8 mouse cellular contexts compared by ENCODE assay signal in genomic region chr14:46880935-46881334, GRCm38 (mm10). TPM values are rescaled to one million over a fixed set of nuclear protein-coding genes. Genes with fewer than 3 reads are reported as not detected.
A peak's percentile ranks its signal among the peaks of the same experiment; 100 is the strongest.
DNase-seq lines count a peak whose midpoint lies in the region; ATAC-seq lines count a peak whose summit lies in the region.

No protein-coding gene starts in this region.

- no peaks in the 10 kb centered on the region for H3K9me3 ChIP-seq in kidney, embryonic 14.5 days (ENCODE audit: control insufficient read depth, low read length)
- H3K9me3 ChIP-seq in embryonic facial prominence, embryonic 12.5 days, result no peaks in the 10 kb centered on the region
- no peaks in the 10 kb centered on the region for H3K9me3 ChIP-seq in stomach, embryonic 16.5 days (replicated peaks; ENCODE audit: control insufficient read depth, low read length)

- no peak overlapping the region for H3K4me2 ChIP-seq in kidney, embryonic 14.5 days (replicated peaks; ENCODE audit: low read depth, low read length)
- H3K4me2 ChIP-seq in embryonic facial prominence, embryonic 12.5 days (replicated peaks), result peak overlapping the region; percentile 92
- H3K4me2 ChIP-seq in stomach, embryonic 16.5 days (ENCODE audit: low read depth, low read length), result peak overlapping the region; percentile 98; the same call in 1 of the 2 replicates

- H3K4me1 ChIP-seq in kidney, embryonic 14.5 days (ENCODE audit: control insufficient read depth, insufficient read depth, low read length), result peaks cover 6% of the 10 kb centered on the region
- H3K4me1 ChIP-seq in embryonic facial prominence, embryonic 12.5 days, result peaks cover 12% of the 10 kb centered on the region
- peaks cover 4% of the 10 kb centered on the region; the same call in 1 of the 2 replicates for H3K4me1 ChIP-seq in stomach, embryonic 16.5 days (ENCODE audit: control insufficient read depth, insufficient read depth, low read length)

- no peaks in the 10 kb centered on the region for H3K27me3 ChIP-seq in kidney, embryonic 14.5 days (ENCODE audit: control insufficient read depth, insufficient read depth, low read length)
- no peaks in the 10 kb centered on the region for H3K27me3 ChIP-seq in embryonic facial prominence, embryonic 12.5 days
- H3K27me3 ChIP-seq in stomach, embryonic 16.5 days (ENCODE audit: control insufficient read depth, insufficient read depth, low read length), result no peaks in the 10 kb centered on the region

- intact Hi-C loops in heart, postnatal 14 days (cut with DNase I), result loop anchor here (2.0 to 5.0 kb wide), 3 partner anchors 86 to 370 kb away; partner anchors contain the start of gene Gch1

- no peak for ATAC-seq in kidney, embryonic 14.5 days (ENCODE audit: low FRiP score, low TSS enrichment)
- no peak for ATAC-seq in embryonic facial prominence, embryonic 12.5 days (ENCODE audit: insufficient number of reproducible peaks, insufficient read depth, low FRiP score, low TSS enrichment)
- ATAC-seq in stomach, embryonic 16.5 days (ENCODE audit: insufficient read depth, low FRiP score), result no peak

- 7% methylated on average over 10 of the region's 10 CpGs for WGBS in kidney, embryonic 14.5 days
- 4% methylated on average over 10 of the region's 10 CpGs for WGBS in embryonic facial prominence, embryonic 12.5 days
- 12% methylated on average over 10 of the region's 10 CpGs for WGBS in stomach, embryonic 16.5 days

- H3K4me3 ChIP-seq in kidney, embryonic 14.5 days (ENCODE audit: low read length), result no peak overlapping the region
- H3K4me3 ChIP-seq in embryonic facial prominence, embryonic 12.5 days, result 0 out of 2 replicates have a peak overlapping the region, but pooled peaks have one; percentile 4
- H3K4me3 ChIP-seq in stomach, embryonic 16.5 days (replicated peaks; ENCODE audit: low read length), result no peak overlapping the region

- no peak overlapping the region for H3K27ac ChIP-seq in kidney, embryonic 14.5 days (ENCODE audit: low read depth, low read length)
- H3K27ac ChIP-seq in embryonic facial prominence, embryonic 12.5 days, result no peak overlapping the region
- H3K27ac ChIP-seq in stomach, embryonic 16.5 days (ENCODE audit: low read length), result no peak overlapping the region

- no peak overlapping the region for H3K9ac ChIP-seq in kidney, embryonic 14.5 days (ENCODE audit: low read depth, low read length)
- H3K9ac ChIP-seq in embryonic facial prominence, embryonic 12.5 days, result no peak overlapping the region
- H3K9ac ChIP-seq in stomach, embryonic 16.5 days (ENCODE audit: low read length), result no peak overlapping the region

- peak; percentile 64 for DNase-seq in kidney, adult 11 months
- peak; percentile 80 for DNase-seq in adrenal gland, postnatal 10 days
- peak; percentile 64 to 80 for DNase-seq in heart, postnatal 14 days
- peak; percentile 39 to 58 for DNase-seq in layer of hippocampus, postnatal 14 days (ENCODE audit: low spot score in 2 of 2)
- DNase-seq in mesoderm, embryonic 11.5 days (ENCODE audit: low read depth, low spot score), result peak; percentile 68

- no peaks in the 10 kb centered on the region for H3K36me3 ChIP-seq in kidney, embryonic 14.5 days (ENCODE audit: control insufficient read depth, insufficient read depth, low read length)
- no peaks in the 10 kb centered on the region for H3K36me3 ChIP-seq in embryonic facial prominence, embryonic 12.5 days
- no peaks in the 10 kb centered on the region for H3K36me3 ChIP-seq in stomach, embryonic 16.5 days (ENCODE audit: control insufficient read depth, insufficient read depth, low read length)

RNA-seq across cellular contexts. Expression of gene Samd4, which starts 1.7 kb away (rescaled TPM):
- 2.6 and 2.9 TPM in 2 replicates for polyA plus RNA-seq in kidney, embryonic 14.5 days (2014; fragmentation: Nextera tagmentation; extraction: Ambion mirVana)
- 10 to 100 TPM; 14.3 to 18.6 TPM for total RNA-seq in adrenal gland, postnatal 10 days (2021)
- polyA plus RNA-seq in embryonic facial prominence, embryonic 12.5 days (2016; fragmentation: Nextera tagmentation; extraction: Ambion mirVana), result 9.1 and 10.7 TPM in 2 replicates
- 10 to 100 TPM; 53.4 to 54.8 TPM for total RNA-seq in heart, postnatal 14 days (2021)
- 10 to 100 TPM; 10.9 to 11.2 TPM for total RNA-seq in layer of hippocampus, postnatal 14 days (2021)
- polyA plus RNA-seq in stomach, embryonic 16.5 days (2015; fragmentation: Nextera tagmentation; extraction: Ambion mirVana), result 6.7 and 7.0 TPM in 2 replicates

RNA-seq across cellular contexts. Expression of gene Cgrrf1, which starts 49.0 kb away (rescaled TPM):
- polyA plus RNA-seq in kidney, embryonic 14.5 days (2014; fragmentation: Nextera tagmentation; extraction: Ambion mirVana), result 30.6 and 38.6 TPM in 2 replicates
- total RNA-seq in adrenal gland, postnatal 10 days (2021), result 10 to 100 TPM; 38.0 to 41.8 TPM
- 24.8 and 26.5 TPM in 2 replicates for polyA plus RNA-seq in embryonic facial prominence, embryonic 12.5 days (2016; fragmentation: Nextera tagmentation; extraction: Ambion mirVana)
- 10 to 100 TPM; 38.4 to 38.5 TPM for total RNA-seq in heart, postnatal 14 days (2021)
- 10 to 100 TPM; 17.5 to 21.5 TPM for total RNA-seq in layer of hippocampus, postnatal 14 days (2021)
- 22.8 and 25.0 TPM in 2 replicates for polyA plus RNA-seq in stomach, embryonic 16.5 days (2015; fragmentation: Nextera tagmentation; extraction: Ambion mirVana)

RNA-seq across cellular contexts. Expression of gene Gmfb, which starts 58.9 kb away (rescaled TPM):
- 53.8 and 89.9 TPM in 2 replicates for polyA plus RNA-seq in kidney, embryonic 14.5 days (2014; fragmentation: Nextera tagmentation; extraction: Ambion mirVana)
- 10 to 100 TPM; 85.6 to 87.4 TPM for total RNA-seq in adrenal gland, postnatal 10 days (2021)
- 83.9 and 85.1 TPM in 2 replicates for polyA plus RNA-seq in embryonic facial prominence, embryonic 12.5 days (2016; fragmentation: Nextera tagmentation; extraction: Ambion mirVana)
- 10 to 100 TPM; 34.7 to 37.4 TPM for total RNA-seq in heart, postnatal 14 days (2021)
- total RNA-seq in layer of hippocampus, postnatal 14 days (2021), result 100 to 1,000 TPM; 167 to 184 TPM
- polyA plus RNA-seq in stomach, embryonic 16.5 days (2015; fragmentation: Nextera tagmentation; extraction: Ambion mirVana), result 51.7 and 54.8 TPM in 2 replicates
